Mouse (Mus musculus) spleen, embryonic (tissue): ENCODE results near the gene Fetub.
"Not testable (repeated sequence)": the region's sequence is repeated elsewhere in the genome, so short reads cannot be mapped to it uniquely, and the experiment has no call there.

ENCODE experiments used
- CTCF ChIA-PET: fragments of 350-600 bp; sonication (Branson Sonifier 250); formaldehyde crosslinking; loops from one replicate; lab custom pipeline; 2022; lab: Charles Lee

Fetub gene

GRCm38 (mm10) chr16:22909290-22909689, 8.8 kb upstream of the Fetub start:
- CTCF ChIA-PET, result no interaction called here

- CTCF ChIA-PET, result no interaction called here
Observed at GRCm38 (mm10) chr16:22911986-22912385, 6.1 kb upstream of the Fetub start.

- CTCF ChIA-PET, result no interaction called here
Observed at GRCm38 (mm10) chr16:22912886-22913285, 5.2 kb upstream of the Fetub start.

- CTCF ChIA-PET, result no interaction called here
Observed at GRCm38 (mm10) chr16:22914276-22914675, 3.9 kb upstream of the Fetub start.

- CTCF ChIA-PET, result no interaction called here
Observed at GRCm38 (mm10) chr16:22918664-22919312, 654 bp downstream of the Fetub start.

GRCm38 (mm10) chr16:22919971-22920854, 2.1 kb downstream of the Fetub start:
- CTCF ChIA-PET, result no interaction called here

GRCm38 (mm10) chr16:22921761-22922160, 3.6 kb downstream of the Fetub start:
- CTCF ChIA-PET, result no interaction called here

GRCm38 (mm10) chr16:22922433-22922832, 4.3 kb downstream of the Fetub start:
- CTCF ChIA-PET, result no interaction called here

GRCm38 (mm10) chr16:22929575-22929974, 11.4 kb downstream of the Fetub start:
- CTCF ChIA-PET, result no interaction called here

GRCm38 (mm10) chr16:22931431-22932200, 13.5 kb downstream of the Fetub start:
- CTCF ChIA-PET, result no interaction called here

GRCm38 (mm10) chr16:22937631-22938030, 19.5 kb downstream of the Fetub start:
- CTCF ChIA-PET, result no interaction called here

- CTCF ChIA-PET, result no interaction called here
Observed at GRCm38 (mm10) chr16:22938541-22938940, 20.4 kb downstream of the Fetub start.

- CTCF ChIA-PET, result no interaction called here
Observed at GRCm38 (mm10) chr16:22939120-22939695, 21.1 kb downstream of the Fetub start.

- CTCF ChIA-PET, result not testable (repeated sequence)
Observed at GRCm38 (mm10) chr16:22941825-22942476, 23.8 kb downstream of the Fetub start.

- CTCF ChIA-PET, result no interaction called here
Observed at GRCm38 (mm10) chr16:22947371-22947770, 29.2 kb downstream of the Fetub start.

- CTCF ChIA-PET, result no interaction called here
Observed at GRCm38 (mm10) chr16:22950840-22951395, 32.8 kb downstream of the Fetub start, which contains the start of gene Hrg. Gene Hrg (plus strand): TSS chr16:22951072.

GRCm38 (mm10) chr16:22953069-22953468, 34.9 kb downstream of the Fetub start:
- CTCF ChIA-PET, result no interaction called here

- CTCF ChIA-PET, result interaction anchor here (0.6 kb wide), 1 partner anchor 223 kb away, joined by 3 read pairs; no protein-coding TSS in a partner anchor
Observed at GRCm38 (mm10) chr16:22955397-22956084, 37.4 kb downstream of the Fetub start.

GRCm38 (mm10) chr16:22956085-22956439, 37.9 kb downstream of the Fetub start:
- CTCF ChIA-PET, result interaction anchor here (0.6 kb wide), 1 partner anchor 223 kb away, joined by 3 read pairs; no protein-coding TSS in a partner anchor

- CTCF ChIA-PET, result no interaction called here
Observed at GRCm38 (mm10) chr16:22961073-22961472, 42.9 kb downstream of the Fetub start.
